Mouse (Mus musculus) hindbrain, embryonic 13.5 days (tissue): ENCODE measurements around the gene Tmem232. TPM values are rescaled to one million over a fixed set of nuclear protein-coding genes. Genes with fewer than 3 reads are reported as not detected.
A peak's percentile ranks its signal among the peaks of the same experiment; 100 is the strongest.
"Not testable (repeated sequence)": the region's sequence is repeated elsewhere in the genome, so short reads cannot be mapped to it uniquely, and the experiment has no call there.

Experiments
- ATAC-seq: fragments of 200-750 bp; cut with Nextera tagmentation; 2 replicates; pipeline ENCODE4 v1.8.0; 2017; ENCODE audit warnings: moderate TSS enrichment; ENCODE audit not compliant: low FRiP score
- H3K27ac ChIP-seq: fragments of 300-500 bp; sonication (generic); 2 replicates; pipeline ENCODE4 v1.5.1; 2015; ENCODE audit warnings: inconsistent platforms, mild to moderate bottlenecking, moderate library complexity
- H3K27me3 ChIP-seq: fragments of 300-500 bp; sonication (generic); 2 replicates; pipeline ENCODE4 v1.6.1; 2015; ENCODE audit warnings: mild to moderate bottlenecking, inconsistent platforms
- H3K36me3 ChIP-seq: fragments of 300-500 bp; sonication (generic); 2 replicates; pipeline ENCODE4 v1.6.1; 2015; ENCODE audit warnings: mild to moderate bottlenecking, inconsistent platforms
- H3K4me1 ChIP-seq: fragments of 300-500 bp; sonication (generic); replicated peaks from 2 replicates; pipeline ENCODE4 v1.6.1; 2015; ENCODE audit warnings: inconsistent platforms
- H3K4me2 ChIP-seq: fragments of 300-500 bp; sonication (generic); 2 replicates; pipeline ENCODE4 v1.6.1; 2015; ENCODE audit warnings: inconsistent platforms, mild to moderate bottlenecking, moderate library complexity
- H3K4me3 ChIP-seq: fragments of 300-500 bp; sonication (generic); 2 replicates; pipeline ENCODE4 v1.5.1; 2015; ENCODE audit warnings: mild to moderate bottlenecking, inconsistent platforms
- H3K9ac ChIP-seq: fragments of 300-500 bp; sonication (generic); 2 replicates; pipeline ENCODE4 v1.6.1; 2015; ENCODE audit warnings: mild to moderate bottlenecking, inconsistent platforms
- H3K9me3 ChIP-seq: fragments of 300-500 bp; sonication (generic); 2 replicates; pipeline ENCODE4 v1.6.1; 2016; ENCODE audit warnings: inconsistent platforms
- WGBS: fragments of 180-500 bp; shearing (Covaris S2); methylation state at CpG from one replicate; pipeline ENCODE4 v1.1.7; 2015; 5-methylcytosine and 5-hydroxymethylcytosine counted together
- polyA plus RNA-seq: library from polyadenylated mRNA; unstranded; fragments of >200 nt; fragmentation: Nextera tagmentation; extraction: Ambion mirVana; gene quantifications from 2 replicates; pipeline ENCODE4 v1.2.1, GENCODE M21; 2015

The Tmem232 gene
- polyA plus RNA-seq, 1 experiment from 2014 or later = 0.22 TPM

DNA sequence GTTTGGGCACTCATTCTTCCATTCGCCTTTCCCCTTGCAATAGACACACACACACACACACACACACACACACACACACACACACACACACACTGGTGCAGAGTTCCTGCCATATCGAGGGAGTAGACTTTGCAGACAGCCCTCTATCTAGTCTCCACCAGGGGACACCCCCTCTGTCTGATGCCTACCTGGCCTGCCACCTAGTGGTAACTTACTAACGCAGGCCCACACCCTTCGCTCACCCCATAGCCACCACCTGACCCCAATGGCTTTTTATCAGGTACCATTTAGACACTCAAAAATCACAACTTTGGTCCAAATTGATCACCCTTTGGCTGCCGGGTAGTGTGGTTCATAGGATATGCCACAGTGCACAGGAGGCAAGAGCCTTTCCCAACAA is 18.7 kb upstream of the Tmem232 start:
- H3K27me3 ChIP-seq = no peaks in the 10 kb centered on the region
- H3K4me1 ChIP-seq = peaks cover 7% of the 10 kb centered on the region
- no peak overlapping the region for H3K4me2 ChIP-seq
- 49% methylated on average over 5 of the region's 5 CpGs for WGBS
- peak; percentile 30; the same call in 1 of the 2 replicates for ATAC-seq
- H3K4me3 ChIP-seq = no peak overlapping the region
- no peak overlapping the region for H3K27ac ChIP-seq
- H3K9me3 ChIP-seq = no peaks in the 10 kb centered on the region
- H3K9ac ChIP-seq = no peak overlapping the region
- H3K36me3 ChIP-seq = no peaks in the 10 kb centered on the region

DNA sequence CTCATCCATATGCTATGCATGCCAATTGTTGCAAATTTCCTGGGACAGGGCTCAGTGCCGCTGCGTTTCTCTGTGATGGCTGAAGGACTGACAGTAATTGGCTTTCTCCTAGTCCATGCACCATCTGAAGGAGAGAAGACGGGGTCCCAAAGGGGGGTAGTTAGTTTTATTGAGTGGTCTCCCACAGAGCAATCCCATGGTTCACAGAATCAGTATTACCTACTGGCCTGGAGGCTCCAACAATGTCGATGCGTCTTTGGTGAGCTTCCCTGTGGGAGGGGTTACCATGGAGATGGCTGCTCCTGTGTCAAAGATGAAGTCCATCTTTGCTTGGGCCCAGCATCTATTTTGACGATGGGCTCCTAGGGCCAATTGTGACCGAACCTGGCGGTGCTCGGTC is 18.2 kb upstream of the Tmem232 start:
- peak overlapping the region; percentile 15 for H3K4me2 ChIP-seq
- H3K4me1 ChIP-seq = peaks cover 7% of the 10 kb centered on the region
- no peaks in the 10 kb centered on the region for H3K9me3 ChIP-seq
- no peaks in the 10 kb centered on the region for H3K36me3 ChIP-seq
- ATAC-seq = 0 out of 2 replicates have a peak, but pooled peaks have one; percentile 40
- H3K27me3 ChIP-seq = no peaks in the 10 kb centered on the region
- no peak overlapping the region for H3K27ac ChIP-seq
- H3K9ac ChIP-seq = no peak overlapping the region
- H3K4me3 ChIP-seq = no peak overlapping the region
- WGBS = 43% methylated on average over 9 of the region's 9 CpGs

DNA sequence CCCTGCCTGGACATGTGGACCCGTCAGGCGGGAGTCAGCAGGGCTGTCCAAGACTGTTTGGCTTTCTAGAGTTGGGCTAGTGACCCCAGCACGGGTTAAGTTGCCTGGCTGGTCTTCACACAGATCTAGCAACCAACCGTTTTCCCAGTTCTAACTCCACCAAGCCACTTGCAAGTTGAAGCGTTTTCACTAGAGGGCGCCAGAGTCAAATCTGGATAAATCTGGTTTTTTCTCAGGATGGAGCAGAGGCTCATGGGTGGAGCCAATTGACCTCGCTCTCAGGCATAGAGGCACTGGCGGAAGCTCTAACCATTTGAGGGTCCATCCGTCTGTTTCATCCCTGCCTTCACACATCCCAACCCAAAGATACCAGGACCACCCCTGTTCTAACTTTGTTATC is 17.6 kb upstream of the Tmem232 start:
- Histone ChIP-seq H3K27ac (no peak overlapping the region), H3K4me1 (peaks cover 7% of the 10 kb centered on the region), H3K36me3 (no peaks in the 10 kb centered on the region), H3K27me3 (no peaks in the 10 kb centered on the region), H3K9me3 (no peaks in the 10 kb centered on the region), H3K4me2 (peak overlapping the region; percentile 15), H3K4me3 (no peak overlapping the region), H3K9ac (no peak overlapping the region)
- WGBS = 46% methylated on average over 9 of the region's 9 CpGs
- ATAC-seq = peak; percentile 50; the same call in 1 of the 2 replicates

DNA sequence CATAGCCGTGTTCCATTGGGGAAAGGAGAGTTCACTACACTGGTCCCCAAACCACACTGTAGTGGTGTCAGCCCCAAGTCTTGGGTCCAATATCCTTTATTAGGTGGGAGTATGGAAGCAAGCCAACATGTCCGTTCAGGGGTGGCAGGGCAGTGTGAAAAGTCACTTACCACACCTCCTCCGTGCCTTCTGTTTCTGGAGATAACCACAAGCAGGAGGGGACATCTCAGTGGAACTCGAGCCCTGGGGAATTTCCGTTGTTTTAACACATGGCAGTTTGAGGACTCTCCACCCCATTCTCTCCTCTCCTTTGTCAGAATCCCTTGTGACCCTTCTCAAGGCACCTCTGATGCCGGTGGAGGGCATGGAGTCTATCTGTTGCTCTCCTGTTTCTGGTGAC is 16.6 kb upstream of the Tmem232 start:
- Histone ChIP-seq H3K4me3 (no peak overlapping the region), H3K9ac (no peak overlapping the region), H3K4me2 (no peak overlapping the region), H3K4me1 (peaks cover 7% of the 10 kb centered on the region), H3K9me3 (no peaks in the 10 kb centered on the region), H3K36me3 (no peaks in the 10 kb centered on the region), H3K27me3 (no peaks in the 10 kb centered on the region), H3K27ac (no peak overlapping the region)
- no peak for ATAC-seq
- 87% methylated on average over 6 of the region's 6 CpGs for WGBS

DNA sequence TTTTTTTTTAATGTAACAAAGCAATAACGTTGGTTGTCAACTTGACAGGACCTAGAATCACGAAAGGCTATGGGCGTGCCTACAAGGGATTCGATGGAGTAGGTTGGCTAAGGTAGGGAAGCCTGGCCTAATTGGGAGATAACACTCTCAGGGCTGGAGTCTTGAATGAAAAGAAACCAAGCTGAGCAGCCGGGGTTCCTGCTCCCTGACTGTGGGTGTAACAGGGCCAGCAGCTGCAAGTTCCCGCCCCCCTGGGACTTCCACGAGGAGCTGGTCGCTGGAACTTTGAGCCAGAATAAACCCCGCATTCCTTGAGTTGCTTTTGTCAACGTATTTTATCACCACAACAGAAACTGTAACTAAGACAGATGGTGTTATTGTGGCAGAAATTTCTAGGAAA is 16.2 kb upstream of the Tmem232 start:
- no peaks in the 10 kb centered on the region for H3K9me3 ChIP-seq
- no peak overlapping the region for H3K9ac ChIP-seq
- H3K4me3 ChIP-seq = no peak overlapping the region
- no peak overlapping the region for H3K27ac ChIP-seq
- no peak for ATAC-seq
- H3K4me2 ChIP-seq = no peak overlapping the region
- 74% methylated on average over 10 of the region's 10 CpGs for WGBS
- no peaks in the 10 kb centered on the region for H3K27me3 ChIP-seq
- no peaks in the 10 kb centered on the region for H3K36me3 ChIP-seq
- peaks cover 7% of the 10 kb centered on the region for H3K4me1 ChIP-seq

DNA sequence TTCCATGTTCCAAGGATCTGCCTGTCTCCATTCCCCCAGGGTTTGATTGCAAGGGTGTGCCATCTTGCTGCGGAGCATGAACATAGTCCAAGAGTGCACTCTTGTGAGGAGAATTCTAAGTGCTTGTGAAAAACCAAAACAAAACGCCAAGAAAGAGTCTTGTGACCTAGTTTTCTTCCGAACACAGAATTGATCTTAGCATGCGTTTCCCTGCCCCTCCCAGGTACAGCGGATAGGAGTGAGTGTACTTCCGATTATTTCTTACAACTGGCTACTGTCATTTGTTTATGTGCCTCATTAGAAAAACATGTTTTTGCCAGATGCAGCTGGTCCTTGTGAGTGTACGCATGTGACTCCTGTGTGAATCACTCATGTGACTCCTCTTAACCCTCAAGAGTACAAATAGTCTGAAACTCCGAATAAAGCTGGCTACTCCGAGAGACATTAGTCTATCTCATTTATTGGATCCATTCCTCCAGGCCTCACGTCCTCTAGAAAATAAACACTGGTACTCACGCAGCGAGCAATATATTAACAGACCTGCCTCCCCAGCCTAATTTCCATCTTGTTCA is 11.9 kb upstream of the Tmem232 start:
- no peak for ATAC-seq
- Histone ChIP-seq H3K27me3 (no peaks in the 10 kb centered on the region), H3K4me3 (no peak overlapping the region), H3K9me3 (no peaks in the 10 kb centered on the region), H3K4me2 (no peak overlapping the region), H3K36me3 (no peaks in the 10 kb centered on the region), H3K27ac (no peak overlapping the region), H3K9ac (no peak overlapping the region), H3K4me1 (no peaks in the 10 kb centered on the region)
- WGBS = 89% methylated on average over 12 of the region's 12 CpGs

DNA sequence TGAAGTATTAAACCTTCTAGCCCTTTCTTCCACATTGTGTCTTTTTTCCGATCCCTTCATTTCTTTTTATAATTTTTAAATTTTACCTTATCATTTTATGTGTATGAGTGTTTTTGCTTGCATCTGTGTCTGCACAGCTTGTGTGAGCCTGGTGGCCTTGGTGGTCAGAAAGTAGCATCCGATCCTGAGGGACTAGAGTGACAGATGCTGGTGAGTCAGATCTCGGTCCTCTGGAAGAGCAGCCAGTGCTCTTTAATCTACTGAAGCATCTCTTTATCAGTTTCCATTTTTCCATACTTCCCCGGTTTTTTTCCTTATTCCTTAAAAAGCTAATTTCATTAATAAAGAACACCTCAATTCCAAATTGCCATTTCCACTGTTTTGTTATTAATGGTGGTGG is 9.8 kb upstream of the Tmem232 start:
- H3K4me1 ChIP-seq = no peaks in the 10 kb centered on the region
- H3K27me3 ChIP-seq = no peaks in the 10 kb centered on the region
- H3K27ac ChIP-seq = no peak overlapping the region
- no peak overlapping the region for H3K9ac ChIP-seq
- H3K36me3 ChIP-seq = no peaks in the 10 kb centered on the region
- ATAC-seq = no peak
- H3K4me3 ChIP-seq = no peak overlapping the region
- no peaks in the 10 kb centered on the region for H3K9me3 ChIP-seq
- no peak overlapping the region for H3K4me2 ChIP-seq
- WGBS = 90% methylated on average over 4 of the region's 4 CpGs

DNA sequence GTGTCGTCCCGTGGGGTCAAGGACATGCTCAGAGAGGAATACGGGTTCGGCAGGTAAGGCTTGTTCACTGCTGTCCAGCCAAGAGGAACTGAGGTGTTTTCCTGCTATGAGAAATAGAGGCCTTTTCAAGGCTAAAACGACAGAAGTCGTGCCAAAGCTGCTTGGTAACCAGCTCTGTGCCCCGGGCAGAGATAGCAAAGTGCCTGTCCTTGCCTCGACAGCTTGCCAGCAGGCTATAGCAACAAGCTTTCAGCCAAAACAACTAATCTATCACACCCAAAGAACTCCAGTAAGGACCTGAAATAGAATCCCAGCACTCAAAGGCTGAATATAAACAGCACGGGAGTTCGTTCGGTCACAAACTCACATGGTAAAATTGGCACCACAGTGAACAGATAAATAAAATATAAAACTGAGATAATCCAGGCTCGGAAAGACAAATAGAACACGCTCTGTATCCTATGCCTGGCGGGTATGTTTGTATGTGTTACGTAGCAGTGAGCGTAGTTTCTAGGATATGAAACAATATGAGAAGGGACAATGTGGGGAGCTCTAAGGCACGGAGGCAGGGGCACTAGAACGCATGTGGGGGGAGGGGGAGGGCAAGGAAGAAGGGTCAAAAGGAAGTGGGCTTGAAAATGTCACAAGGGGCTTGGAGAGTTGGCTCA is 8.2 kb upstream of the Tmem232 start:
- H3K9me3 ChIP-seq = no peaks in the 10 kb centered on the region
- H3K4me2 ChIP-seq = no peak overlapping the region
- no peaks in the 10 kb centered on the region for H3K4me1 ChIP-seq
- H3K27me3 ChIP-seq = no peaks in the 10 kb centered on the region
- H3K27ac ChIP-seq = no peak overlapping the region
- no peak overlapping the region for H3K4me3 ChIP-seq
- 77% methylated on average over 18 of the region's 18 CpGs for WGBS
- no peak overlapping the region for H3K9ac ChIP-seq
- H3K36me3 ChIP-seq = no peaks in the 10 kb centered on the region
- no peak for ATAC-seq

DNA sequence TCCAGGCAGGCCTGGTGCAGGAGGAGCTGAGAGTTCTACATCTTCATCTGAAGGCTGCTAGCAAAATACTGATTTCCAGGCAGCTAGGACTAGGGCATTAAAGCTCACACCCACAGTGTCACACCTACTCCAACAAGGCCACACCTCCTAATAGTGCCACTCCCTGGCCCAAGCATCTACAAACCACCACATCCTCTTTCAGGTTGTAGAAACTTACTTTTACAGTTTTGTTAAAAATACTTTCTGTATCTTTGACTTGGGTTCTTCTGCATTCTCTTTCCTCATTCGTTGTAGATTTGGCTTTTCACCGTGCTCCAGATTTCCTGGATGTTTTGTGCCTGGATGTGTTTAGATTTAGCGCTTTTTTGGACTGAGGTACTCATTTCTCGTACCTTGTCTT is 5.6 kb upstream of the Tmem232 start:
- 95% methylated on average over 4 of the region's 4 CpGs for WGBS
- H3K4me2 ChIP-seq, H3K9ac ChIP-seq, H3K27ac ChIP-seq, ATAC-seq, H3K9me3 ChIP-seq, H3K36me3 ChIP-seq, H3K27me3 ChIP-seq, H3K4me3 ChIP-seq, H3K4me1 ChIP-seq: not testable (repeated sequence)

DNA sequence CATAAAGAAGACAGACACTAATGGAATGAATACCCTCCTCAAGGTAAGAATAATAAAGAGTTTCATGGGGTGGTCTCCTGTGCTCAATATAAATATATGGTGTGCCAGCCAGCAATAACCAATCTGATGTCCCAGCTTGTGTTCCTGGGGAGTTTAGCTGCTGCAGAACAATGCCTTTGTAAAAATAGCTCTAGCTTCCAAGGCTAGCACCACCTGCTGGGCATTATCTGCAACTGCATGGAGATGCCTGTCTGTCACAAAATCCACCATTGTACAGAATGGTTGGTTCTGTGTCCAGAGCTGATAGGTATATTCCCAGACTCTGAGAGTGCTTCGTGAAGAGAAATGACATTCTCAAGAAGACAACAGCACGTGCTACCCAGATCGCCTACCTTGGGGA is 4.4 kb downstream of the Tmem232 start:
- no peak overlapping the region for H3K4me2 ChIP-seq
- no peaks in the 10 kb centered on the region for H3K27me3 ChIP-seq
- no peak overlapping the region for H3K9ac ChIP-seq
- ATAC-seq = no peak; the same call in 1 of the 2 replicates
- H3K27ac ChIP-seq = no peak overlapping the region
- H3K4me3 ChIP-seq = no peak overlapping the region
- 17% methylated on average over 3 of the region's 3 CpGs for WGBS
- peaks cover 8% of the 10 kb centered on the region; the same call in 1 of the 2 replicates for H3K4me1 ChIP-seq
- H3K36me3 ChIP-seq = no peaks in the 10 kb centered on the region
- H3K9me3 ChIP-seq = no peaks in the 10 kb centered on the region

DNA sequence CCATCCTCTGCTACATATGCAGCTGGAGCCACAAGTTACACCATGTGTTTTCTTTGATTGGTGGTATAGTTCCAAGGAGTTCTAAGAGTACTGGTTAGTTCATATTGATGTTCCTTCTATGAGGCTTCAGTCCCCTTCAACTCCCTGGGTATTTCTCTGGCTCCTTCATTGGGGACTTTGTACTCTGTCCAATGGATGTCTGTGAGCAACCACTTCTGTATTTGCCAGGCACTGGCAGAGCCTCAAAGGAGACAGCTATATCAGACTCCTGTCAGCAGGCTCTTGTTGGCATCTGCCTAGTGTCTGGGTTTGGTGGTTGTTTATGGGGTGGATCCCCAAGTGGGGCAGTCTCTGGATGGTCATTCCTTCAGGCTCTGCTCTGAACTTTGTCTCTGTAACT is 8.2 kb downstream of the Tmem232 start:
- not testable (repeated sequence) for ATAC-seq, H3K9me3 ChIP-seq, H3K27ac ChIP-seq, H3K36me3 ChIP-seq, H3K4me2 ChIP-seq, H3K4me3 ChIP-seq, H3K27me3 ChIP-seq, H3K4me1 ChIP-seq, H3K9ac ChIP-seq

DNA sequence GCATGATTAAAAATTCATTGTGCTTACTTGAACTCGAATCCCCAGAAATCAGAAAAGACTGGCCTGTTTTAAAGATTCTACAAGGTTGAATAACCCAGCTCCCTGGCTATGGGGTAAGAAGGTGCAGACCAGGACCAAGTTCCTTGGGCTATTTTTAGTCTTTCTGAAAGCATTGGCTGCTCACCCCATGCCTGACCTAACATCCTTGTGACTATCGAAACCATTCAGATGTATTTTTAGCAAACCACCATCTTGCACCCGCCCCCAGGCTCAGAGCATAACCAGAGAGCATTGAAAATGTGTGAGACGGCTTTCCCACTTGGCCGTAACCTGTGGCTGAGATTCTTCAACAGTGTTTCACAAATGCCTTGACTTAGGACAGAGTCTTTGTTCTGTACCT is 13.1 kb downstream of the Tmem232 start:
- no peaks in the 10 kb centered on the region for H3K27me3 ChIP-seq
- H3K9me3 ChIP-seq = no peaks in the 10 kb centered on the region
- WGBS = 81% methylated on average over 5 of the region's 5 CpGs
- no peak overlapping the region for H3K4me3 ChIP-seq
- no peak overlapping the region for H3K9ac ChIP-seq
- H3K4me1 ChIP-seq = no peaks in the 10 kb centered on the region
- no peak overlapping the region for H3K4me2 ChIP-seq
- no peak overlapping the region for H3K27ac ChIP-seq
- ATAC-seq = no peak
- H3K36me3 ChIP-seq = no peaks in the 10 kb centered on the region

DNA sequence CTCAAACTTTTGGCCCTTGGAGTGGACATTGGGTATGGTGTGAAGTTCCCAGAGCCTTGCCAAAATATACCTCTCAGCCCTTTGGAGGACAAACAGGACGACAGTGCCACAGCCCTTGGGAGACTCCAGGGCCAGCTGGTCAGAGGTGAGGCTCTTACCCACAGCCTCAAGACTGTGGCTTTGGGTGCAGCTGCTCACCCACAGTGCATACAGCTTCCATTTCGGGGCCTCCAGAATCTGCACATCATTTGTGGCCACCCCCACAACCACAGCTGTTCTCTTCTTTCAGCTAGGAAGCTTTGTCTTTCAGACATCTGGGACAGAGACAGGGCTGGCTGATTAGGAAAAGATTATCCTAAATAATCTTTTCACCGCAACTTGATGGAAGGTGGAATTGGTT is 27.1 kb downstream of the Tmem232 start:
- Histone ChIP-seq H3K27ac (no peak overlapping the region), H3K9me3 (peaks cover 5% of the 10 kb centered on the region; the same call in 1 of the 2 replicates), H3K4me2 (no peak overlapping the region), H3K4me1 (no peaks in the 10 kb centered on the region), H3K36me3 (no peaks in the 10 kb centered on the region), H3K9ac (no peak overlapping the region), H3K27me3 (no peaks in the 10 kb centered on the region), H3K4me3 (no peak overlapping the region)
- no peak for ATAC-seq
- WGBS = 96% methylated on average over 3 of the region's 3 CpGs
